Mouse (Mus musculus): ENCODE data around the gene Dpy19l3.

Gene Dpy19l3

GRCm38 (mm10) chr7:35640072-35640471 lies 114.2 kb downstream of the Dpy19l3 start:
- no peak for DNase-seq (ENCODE audit: low read depth in 2 of 2, low spot score in 2 of 2)

GRCm38 (mm10) chr7:35636874-35637273 lies 117.4 kb downstream of the Dpy19l3 start:
- DNase-seq (ENCODE audit: low read depth in 2 of 2, low spot score in 2 of 2): no peak

DNA sequence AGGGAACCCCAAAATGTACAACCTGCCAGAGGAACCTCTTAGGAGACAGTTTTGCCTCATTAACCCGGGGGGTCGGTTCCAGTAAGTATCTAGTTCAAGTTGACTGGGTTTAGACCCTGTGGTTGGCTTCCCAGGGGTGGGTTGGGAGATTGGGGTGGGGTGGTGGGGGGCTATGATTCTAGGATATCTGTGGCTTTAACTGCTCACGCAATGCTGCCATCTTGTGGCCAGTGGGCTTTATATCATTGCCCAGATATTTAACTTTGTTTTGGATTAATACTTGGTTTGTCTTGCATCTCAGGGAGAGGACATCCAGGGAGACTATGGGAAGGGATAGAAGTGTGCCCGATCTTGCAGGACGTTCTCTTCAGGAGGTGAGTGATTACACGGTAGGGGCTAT lies 118.0 kb downstream of the Dpy19l3 start:
- no peak for DNase-seq (ENCODE audit: low read depth in 2 of 2, low spot score in 2 of 2)
